Mouse (Mus musculus) thymus, adult 2 months (tissue): Measurements from ENCODE around the gene Gm9803.

Experiments used
- CTCF ChIP-seq: fragments of 200-500 bp; IDR thresholded peaks from 2 replicates; pipeline ENCODE4 v1.5.1; 2012; ENCODE audit warnings: mild to moderate bottlenecking, control low read depth, low read length, moderate library complexity, borderline replicate concordance; ENCODE audit not compliant: control insufficient read depth, poor library complexity, insufficient read depth; ENCODE audit errors: extremely low read depth
- POLR2A ChIP-seq: fragments of 200-500 bp; IDR thresholded peaks from 2 replicates; pipeline ENCODE4 v1.6.1; 2012; ENCODE audit warnings: mild to moderate bottlenecking, low read length, control low read depth, moderate library complexity; ENCODE audit not compliant: control insufficient read depth, poor library complexity, insufficient read depth; ENCODE audit errors: extremely low read depth

GRCm38 (mm10) chr10:43549411-43549810, 25.5 kb downstream of the Gm9803 start:
- TF ChIP-seq POLR2A (no peak), CTCF (no peak)
